Mouse (Mus musculus) spleen, adult 2 months (tissue): ENCODE measurements around the gene Trhde.

Experiments
- CTCF ChIP-seq: fragments of 200-500 bp; IDR thresholded peaks from 2 replicates; pipeline ENCODE4 v1.5.1; 2011; ENCODE audit warnings: mild to moderate bottlenecking, inconsistent platforms; ENCODE audit not compliant: insufficient read depth, insufficient read length, insufficient replicate concordance; ENCODE audit errors: extremely low read depth
- POLR2A ChIP-seq: fragments of 200-500 bp; IDR thresholded peaks from 2 replicates; pipeline ENCODE4 v1.6.1; 2011; ENCODE audit warnings: low read depth, low read length, inconsistent platforms

- no peak for TF ChIP-seq CTCF
- TF ChIP-seq POLR2A, result no peak
These were observed 29.2 kb upstream of the Trhde start for GRCm38 (mm10) chr10:114831313-114831712.
